Mouse (Mus musculus): ENCODE data around the gene Togaram2. TPM values are rescaled to one million over a fixed set of nuclear protein-coding genes. Genes with fewer than 3 reads are reported as not detected.

Gene Togaram2
- total RNA-seq, 1 experiment = 0.09 TPM

DNA sequence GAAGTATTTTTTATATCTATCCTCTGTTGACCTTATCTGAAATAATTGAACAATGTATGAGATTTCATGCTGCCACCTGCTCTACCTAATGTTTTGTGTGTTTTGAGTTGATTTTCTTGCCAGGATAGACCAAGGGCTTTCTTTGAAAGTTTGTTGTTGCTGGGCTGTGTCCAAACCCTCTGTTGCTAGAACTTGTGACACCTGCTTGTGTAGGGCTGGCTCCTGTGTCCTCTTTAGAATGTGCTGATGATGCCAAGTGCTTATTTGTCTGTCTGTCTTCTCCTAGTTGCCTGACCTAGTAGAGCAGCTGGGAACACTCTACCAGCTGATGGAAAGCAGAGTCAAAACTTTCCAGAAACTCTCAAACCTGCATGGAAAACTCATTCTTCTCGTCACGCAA, 20.6 kb upstream of the Togaram2 start:
- Histone ChIP-seq H3K4me3 (ENCODE audit: insufficient read depth in 1 of 2, low read depth in 1 of 2, low read length in 2 of 2, poor library complexity in 1 of 2, severe bottlenecking in 1 of 2) (no peak overlapping the region), H3K9me3 (ENCODE audit: control insufficient read depth, insufficient read depth, low read depth, low read length) (no peaks in the 10 kb centered on the region), H3K36me3 (ENCODE audit: control insufficient read depth, insufficient read depth, low read length, poor library complexity, severe bottlenecking) (peaks cover 50% of the 10 kb centered on the region), H3K27ac (ENCODE audit: insufficient read depth, low read depth, low read length, poor library complexity, severe bottlenecking) (no peak overlapping the region), H3K9ac (ENCODE audit: insufficient read depth, low read depth, low read length, poor library complexity, severe bottlenecking) (no peak overlapping the region), H3K4me1 (ENCODE audit: control insufficient read depth in 2 of 2, insufficient read depth in 2 of 2, low read length in 2 of 2, poor library complexity in 1 of 2) (peaks cover 0 to 4% of the 10 kb centered on the region in 2 experiments; a peak in 1 of 4 replicates)
- no peak for TF ChIP-seq ZNF384 (IDR thresholded peaks at IDR 0.05; ENCODE audit: low read depth, low read length)
- TF ChIP-seq ZC3H11A (IDR thresholded peaks at IDR 0.05; ENCODE audit: borderline replicate concordance, low read depth, low read length) = no peak
- in situ Hi-C loops (cut with MboI; ENCODE audit: low sequenced_read_pairs in 2 of 2, unreplicated experiment in 2 of 2) = no loop called here
- no peak for DNase-seq (ENCODE audit: low read depth, low spot score)

DNA sequence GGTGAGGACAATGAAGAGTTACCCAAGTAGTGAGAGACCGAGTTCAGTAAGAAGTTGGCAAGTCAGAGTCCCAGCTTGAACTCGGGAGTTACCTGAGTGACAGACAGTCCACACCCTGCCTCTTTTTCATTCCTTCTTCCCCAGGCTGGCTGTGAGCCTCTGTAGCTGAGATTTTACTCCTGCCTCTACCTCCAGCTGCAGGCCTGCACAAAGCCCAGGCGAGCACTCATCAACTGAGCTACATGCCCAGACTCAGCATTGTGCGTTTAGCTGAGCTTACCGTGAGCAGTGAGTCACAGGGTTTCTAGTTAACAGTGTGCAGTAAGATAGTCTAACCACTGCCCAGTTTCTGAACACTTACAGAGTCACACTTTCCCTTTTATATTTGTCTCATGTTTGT, 20.1 kb upstream of the Togaram2 start:
- Histone ChIP-seq H3K36me3 (ENCODE audit: control insufficient read depth, insufficient read depth, low read length, poor library complexity, severe bottlenecking) (peaks cover 51% of the 10 kb centered on the region), H3K9ac (ENCODE audit: insufficient read depth, low read depth, low read length, poor library complexity, severe bottlenecking) (no peak overlapping the region), H3K4me1 (ENCODE audit: control insufficient read depth in 2 of 2, insufficient read depth in 2 of 2, low read length in 2 of 2, poor library complexity in 1 of 2) (peaks cover 0 to 4% of the 10 kb centered on the region in 2 experiments; a peak in 1 of 4 replicates), H3K4me3 (ENCODE audit: insufficient read depth in 1 of 2, low read depth in 1 of 2, low read length in 2 of 2, poor library complexity in 1 of 2, severe bottlenecking in 1 of 2) (no peak overlapping the region), H3K9me3 (ENCODE audit: control insufficient read depth, insufficient read depth, low read depth, low read length) (no peaks in the 10 kb centered on the region), H3K27ac (ENCODE audit: insufficient read depth, low read depth, low read length, poor library complexity, severe bottlenecking) (no peak overlapping the region)
- no peak for DNase-seq (ENCODE audit: low read depth, low spot score)
- in situ Hi-C loops (cut with MboI; ENCODE audit: low sequenced_read_pairs in 2 of 2, unreplicated experiment in 2 of 2) = no loop called here
- TF ChIP-seq MAFK (IDR thresholded peaks at IDR 0.05; ENCODE audit: insufficient read depth, low read depth, low read length) = no peak
- TF ChIP-seq ZNF384 (IDR thresholded peaks at IDR 0.05; ENCODE audit: low read depth, low read length) = no peak
- no peak for TF ChIP-seq ZC3H11A (IDR thresholded peaks at IDR 0.05; ENCODE audit: borderline replicate concordance, low read depth, low read length)
- TF ChIP-seq HCFC1 (IDR thresholded peaks at IDR 0.05; ENCODE audit: borderline replicate concordance, insufficient read depth, low read length) = no peak
- TF ChIP-seq CHD2 (IDR thresholded peaks at IDR 0.05; ENCODE audit: low read depth, low read length) = no peak

DNA sequence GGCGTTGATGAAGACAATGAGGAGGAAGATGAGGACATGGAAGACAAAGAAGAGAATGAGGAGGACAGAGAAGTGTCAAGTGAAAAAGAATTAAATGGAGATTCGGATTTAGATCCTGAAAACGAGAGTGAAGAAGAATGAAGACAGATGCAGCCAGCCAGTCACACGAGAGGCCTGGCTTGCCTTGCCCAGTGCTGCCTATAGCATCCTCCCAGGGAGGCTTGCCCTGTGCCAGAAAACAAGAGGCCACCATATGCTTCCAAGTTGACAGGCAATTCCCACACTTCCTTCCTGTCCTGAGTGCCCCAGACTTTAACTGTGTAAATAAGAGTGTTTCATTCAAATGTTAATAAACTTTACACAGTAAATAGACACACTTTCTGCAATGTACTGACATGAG, 15.5 kb upstream of the Togaram2 start:
- H3K36me3 ChIP-seq (ENCODE audit: control insufficient read depth, insufficient read depth, low read length, poor library complexity, severe bottlenecking) = peaks cover 29% of the 10 kb centered on the region
- no peak for TF ChIP-seq MAFK (IDR thresholded peaks at IDR 0.05; ENCODE audit: insufficient read depth, low read depth, low read length)
- TF ChIP-seq HCFC1 (IDR thresholded peaks at IDR 0.05; ENCODE audit: borderline replicate concordance, insufficient read depth, low read length) = no peak
- no peak for TF ChIP-seq ZNF384 (IDR thresholded peaks at IDR 0.05; ENCODE audit: low read depth, low read length)
- no peak for TF ChIP-seq ZC3H11A (IDR thresholded peaks at IDR 0.05; ENCODE audit: borderline replicate concordance, low read depth, low read length)
- TF ChIP-seq CHD2 (IDR thresholded peaks at IDR 0.05; ENCODE audit: low read depth, low read length) = no peak
- no peak for DNase-seq (ENCODE audit: low read depth, low spot score)
- no peak overlapping the region for H3K4me3 ChIP-seq (ENCODE audit: insufficient read depth in 1 of 2, low read depth in 1 of 2, low read length in 2 of 2, poor library complexity in 1 of 2, severe bottlenecking in 1 of 2)
- H3K9me3 ChIP-seq (ENCODE audit: control insufficient read depth, insufficient read depth, low read depth, low read length) = no peaks in the 10 kb centered on the region
- H3K9ac ChIP-seq (ENCODE audit: insufficient read depth, low read depth, low read length, poor library complexity, severe bottlenecking) = no peak overlapping the region
- no peaks in the 10 kb centered on the region; a peak in 1 of 4 replicates for H3K4me1 ChIP-seq (ENCODE audit: control insufficient read depth in 2 of 2, insufficient read depth in 2 of 2, low read length in 2 of 2, poor library complexity in 1 of 2)
- no peak overlapping the region for H3K27ac ChIP-seq (ENCODE audit: insufficient read depth, low read depth, low read length, poor library complexity, severe bottlenecking)
- in situ Hi-C loops (cut with MboI; ENCODE audit: low sequenced_read_pairs in 2 of 2, unreplicated experiment in 2 of 2) = no loop called here

DNA sequence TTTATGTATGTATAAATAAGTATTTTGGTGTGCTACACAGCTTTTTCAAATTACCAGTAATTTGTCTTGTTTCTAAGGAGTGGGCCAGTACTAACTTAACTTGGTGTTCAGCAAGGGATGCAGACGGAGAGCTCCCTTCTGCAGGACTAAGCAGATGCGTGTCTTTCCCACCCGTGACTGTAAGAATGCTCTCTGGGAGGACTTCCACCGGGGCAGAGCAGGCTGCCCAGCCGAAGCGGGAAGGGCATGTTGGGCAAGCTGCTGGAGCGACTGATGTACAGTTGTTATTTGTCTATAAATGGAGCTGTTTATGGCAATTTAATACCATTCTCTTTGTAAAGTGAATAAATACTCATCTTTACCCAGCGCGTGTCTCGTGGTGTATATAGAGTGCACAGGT, 14.4 kb upstream of the Togaram2 start:
- no peak for DNase-seq (ENCODE audit: low read depth, low spot score)
- no peak for TF ChIP-seq HCFC1 (IDR thresholded peaks at IDR 0.05; ENCODE audit: borderline replicate concordance, insufficient read depth, low read length)
- TF ChIP-seq ZC3H11A (IDR thresholded peaks at IDR 0.05; ENCODE audit: borderline replicate concordance, low read depth, low read length) = no peak
- no peak for TF ChIP-seq CHD2 (IDR thresholded peaks at IDR 0.05; ENCODE audit: low read depth, low read length)
- no peak for TF ChIP-seq MAFK (IDR thresholded peaks at IDR 0.05; ENCODE audit: insufficient read depth, low read depth, low read length)
- TF ChIP-seq ZNF384 (IDR thresholded peaks at IDR 0.05; ENCODE audit: low read depth, low read length) = no peak

DNA sequence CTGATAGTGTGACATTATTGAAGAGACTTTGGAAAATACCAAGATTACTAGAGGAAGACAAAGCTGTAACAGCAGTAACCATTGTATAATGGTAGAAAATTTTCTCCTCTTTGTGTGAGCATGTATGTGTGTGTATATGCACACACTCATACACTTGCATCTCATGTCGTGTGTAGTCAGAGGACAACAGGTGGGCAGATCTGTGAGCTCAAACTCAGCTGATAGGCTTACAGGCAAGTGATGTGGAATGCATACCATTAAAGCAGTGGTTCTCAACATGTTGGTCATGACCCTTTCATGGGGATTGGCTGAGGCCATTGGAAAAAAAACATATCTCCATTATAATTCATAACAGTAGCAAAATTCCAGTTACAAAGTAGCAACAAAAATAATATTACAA, 12.7 kb upstream of the Togaram2 start:
- TF ChIP-seq CHD2 (IDR thresholded peaks at IDR 0.05; ENCODE audit: low read depth, low read length) (no peak), ZNF384 (IDR thresholded peaks at IDR 0.05; ENCODE audit: low read depth, low read length) (no peak), HCFC1 (IDR thresholded peaks at IDR 0.05; ENCODE audit: borderline replicate concordance, insufficient read depth, low read length) (no peak), MAFK (IDR thresholded peaks at IDR 0.05; ENCODE audit: insufficient read depth, low read depth, low read length) (no peak), ZC3H11A (IDR thresholded peaks at IDR 0.05; ENCODE audit: borderline replicate concordance, low read depth, low read length) (no peak)
- in situ Hi-C loops (cut with MboI; ENCODE audit: low sequenced_read_pairs in 2 of 2, unreplicated experiment in 2 of 2) = no loop called here
- Histone ChIP-seq H3K27ac (ENCODE audit: insufficient read depth, low read depth, low read length, poor library complexity, severe bottlenecking) (no peak overlapping the region), H3K9me3 (ENCODE audit: control insufficient read depth, insufficient read depth, low read depth, low read length) (no peaks in the 10 kb centered on the region), H3K9ac (ENCODE audit: insufficient read depth, low read depth, low read length, poor library complexity, severe bottlenecking) (no peak overlapping the region), H3K36me3 (ENCODE audit: control insufficient read depth, insufficient read depth, low read length, poor library complexity, severe bottlenecking) (peaks cover 13% of the 10 kb centered on the region), H3K4me3 (ENCODE audit: insufficient read depth in 1 of 2, low read depth in 1 of 2, low read length in 2 of 2, poor library complexity in 1 of 2, severe bottlenecking in 1 of 2) (no peak overlapping the region), H3K4me1 (ENCODE audit: control insufficient read depth in 2 of 2, insufficient read depth in 2 of 2, low read length in 2 of 2, poor library complexity in 1 of 2) (no peaks in the 10 kb centered on the region; a peak in 1 of 4 replicates)
- DNase-seq (ENCODE audit: low read depth, low spot score) = no peak

More for the DNA sequence above, 14.4 kb upstream of the Togaram2 start:
- H3K27ac ChIP-seq (ENCODE audit: insufficient read depth, low read depth, low read length, poor library complexity, severe bottlenecking) = no peak overlapping the region
- peaks cover 20% of the 10 kb centered on the region for H3K36me3 ChIP-seq (ENCODE audit: control insufficient read depth, insufficient read depth, low read length, poor library complexity, severe bottlenecking)
- H3K4me3 ChIP-seq (ENCODE audit: insufficient read depth in 1 of 2, low read depth in 1 of 2, low read length in 2 of 2, poor library complexity in 1 of 2, severe bottlenecking in 1 of 2) = no peak overlapping the region
- H3K4me1 ChIP-seq (ENCODE audit: control insufficient read depth in 2 of 2, insufficient read depth in 2 of 2, low read length in 2 of 2, poor library complexity in 1 of 2) = no peaks in the 10 kb centered on the region; a peak in 1 of 4 replicates
- no peak overlapping the region for H3K9ac ChIP-seq (ENCODE audit: insufficient read depth, low read depth, low read length, poor library complexity, severe bottlenecking)
- H3K9me3 ChIP-seq (ENCODE audit: control insufficient read depth, insufficient read depth, low read depth, low read length) = no peaks in the 10 kb centered on the region
- in situ Hi-C loops (cut with MboI; ENCODE audit: low sequenced_read_pairs in 2 of 2, unreplicated experiment in 2 of 2) = no loop called here
